Mouse (Mus musculus): ENCODE results near the gene Olfr1535. TPM values are rescaled to one million over a fixed set of nuclear protein-coding genes. Genes with fewer than 3 reads are reported as not detected.

Olfr1535 gene
- polyA plus RNA-seq, 1 experiment from 2014 or later: not detected

GRCm38 (mm10) chr13:21530781-21531201, 28.9 kb downstream of the Olfr1535 start, which contains the start of gene Zkscan8:
Zkscan8 (minus strand) TSS chr13:21531120.
- peak; percentile 31; the same call in 1 of the 2 replicates for TF ChIP-seq CTCF (IDR thresholded peaks at IDR 0.05; ENCODE audit: low read depth)
- under 1% methylated on average over 39 of the region's 39 CpGs for WGBS
- peak; percentile 97 for ATAC-seq
- no peaks in the 10 kb centered on the region for H3K27me3 ChIP-seq (replicated peaks; ENCODE audit: control insufficient read depth, insufficient read depth, low read length)
- H3K27ac ChIP-seq (ENCODE audit: low read depth, low read length): peak within 1 kb of the TSS; percentile 86
- H3K36me3 ChIP-seq (ENCODE audit: control insufficient read depth, insufficient read depth): peaks cover 7% of the 10 kb centered on the region
- no peaks in the 10 kb centered on the region for H3K9me3 ChIP-seq (ENCODE audit: control insufficient read depth)
- H3K4me2 ChIP-seq (replicated peaks; ENCODE audit: low read depth): peak within 1 kb of the TSS; percentile 73
- H3K4me3 ChIP-seq (ENCODE audit: low read depth, low read length): peak within 1 kb of the TSS; percentile 88
- H3K4me1 ChIP-seq (replicated peaks; ENCODE audit: control insufficient read depth, insufficient read depth, low read length): no peaks in the 10 kb centered on the region
- peak within 1 kb of the TSS; percentile 96 for H3K9ac ChIP-seq (ENCODE audit: low read depth, low read length)

GRCm38 (mm10) chr13:21530136-21530535, 29.6 kb downstream of the Olfr1535 start:
- no peak overlapping the region for H3K9ac ChIP-seq (ENCODE audit: low read depth, low read length)

GRCm38 (mm10) chr13:21506221-21506649, 53.5 kb downstream of the Olfr1535 start:
- H3K9me3 ChIP-seq (ENCODE audit: control insufficient read depth): no peaks in the 10 kb centered on the region
- TF ChIP-seq CTCF (IDR thresholded peaks at IDR 0.05; ENCODE audit: low read depth): no peak
- peak overlapping the region; percentile 58 for H3K4me3 ChIP-seq (ENCODE audit: low read depth, low read length)
- no peaks in the 10 kb centered on the region for H3K4me1 ChIP-seq (replicated peaks; ENCODE audit: control insufficient read depth, insufficient read depth, low read length)
- no peaks in the 10 kb centered on the region for H3K27me3 ChIP-seq (replicated peaks; ENCODE audit: control insufficient read depth, insufficient read depth, low read length)
- H3K36me3 ChIP-seq (ENCODE audit: control insufficient read depth, insufficient read depth): no peaks in the 10 kb centered on the region
- peak overlapping the region; percentile 55; the same call in 1 of the 2 replicates for H3K27ac ChIP-seq (ENCODE audit: low read depth, low read length)
- peak overlapping the region; percentile 40 for H3K4me2 ChIP-seq (replicated peaks; ENCODE audit: low read depth)
- 0% methylated on average over 21 of the region's 21 CpGs for WGBS
- H3K9ac ChIP-seq (ENCODE audit: low read depth, low read length): peak overlapping the region; percentile 41; the same call in 1 of the 2 replicates
- ATAC-seq: peak; percentile 98

More at GRCm38 (mm10) chr13:21530136-21530535, 29.6 kb downstream of the Olfr1535 start:
- Histone ChIP-seq H3K4me3 (ENCODE audit: low read depth, low read length) (peak overlapping the region; percentile 88), H3K36me3 (ENCODE audit: control insufficient read depth, insufficient read depth) (peaks cover 9% of the 10 kb centered on the region), H3K27me3 (replicated peaks; ENCODE audit: control insufficient read depth, insufficient read depth, low read length) (no peaks in the 10 kb centered on the region), H3K4me2 (replicated peaks; ENCODE audit: low read depth) (peak overlapping the region; percentile 73), H3K4me1 (replicated peaks; ENCODE audit: control insufficient read depth, insufficient read depth, low read length) (no peaks in the 10 kb centered on the region), H3K9me3 (ENCODE audit: control insufficient read depth) (no peaks in the 10 kb centered on the region), H3K27ac (ENCODE audit: low read depth, low read length) (no peak overlapping the region)
- TF ChIP-seq CTCF (IDR thresholded peaks at IDR 0.05; ENCODE audit: low read depth): no peak
- ATAC-seq: no peak
- WGBS: 40% methylated on average over 7 of the region's 7 CpGs

Other genes starting within 250 kb of the Olfr1535 start
- not detected in 2 replicates for gene Gpx6, start 247.8 kb downstream of the Olfr1535 start, polyA plus RNA-seq (2015; fragmentation: Nextera tagmentation; extraction: Ambion mirVana)
- gene Olfr1367, start 213.0 kb downstream of the Olfr1535 start, polyA plus RNA-seq (2015; fragmentation: Nextera tagmentation; extraction: Ambion mirVana): not detected in 2 replicates
- 3.5 and 3.9 TPM in 2 replicates for gene Zscan12, start 197.1 kb downstream of the Olfr1535 start, polyA plus RNA-seq (2015; fragmentation: Nextera tagmentation; extraction: Ambion mirVana)
- 37.1 and 40.6 TPM in 2 replicates for gene Zkscan3, start 157.1 kb downstream of the Olfr1535 start, polyA plus RNA-seq (2015; fragmentation: Nextera tagmentation; extraction: Ambion mirVana)
- 0.47 and 0.60 TPM in 2 replicates for gene Pgbd1, start 118.8 kb downstream of the Olfr1535 start, polyA plus RNA-seq (2015; fragmentation: Nextera tagmentation; extraction: Ambion mirVana)
- gene Zscan26, start 106.2 kb downstream of the Olfr1535 start, polyA plus RNA-seq (2015; fragmentation: Nextera tagmentation; extraction: Ambion mirVana): 11.4 and 14.7 TPM in 2 replicates
- 2.1 and 2.7 TPM in 2 replicates for gene Nkapl, start 91.4 kb downstream of the Olfr1535 start, polyA plus RNA-seq (2015; fragmentation: Nextera tagmentation; extraction: Ambion mirVana)
- 1.4 and 2.3 TPM in 2 replicates for gene Zkscan4, start 81.0 kb downstream of the Olfr1535 start, polyA plus RNA-seq (2015; fragmentation: Nextera tagmentation; extraction: Ambion mirVana)
- not detected in 2 replicates for gene Gm10065, start 80.5 kb downstream of the Olfr1535 start, polyA plus RNA-seq (2015; fragmentation: Nextera tagmentation; extraction: Ambion mirVana)
- 0.12 and 0.30 TPM in 2 replicates for gene AK157302, start 64.7 kb downstream of the Olfr1535 start, polyA plus RNA-seq (2015; fragmentation: Nextera tagmentation; extraction: Ambion mirVana)
- 14.1 and 19.3 TPM in 2 replicates for gene Gm11273, start 58.5 kb downstream of the Olfr1535 start, polyA plus RNA-seq (2015; fragmentation: Nextera tagmentation; extraction: Ambion mirVana)
- gene Zkscan8, start 28.8 kb downstream of the Olfr1535 start, polyA plus RNA-seq (2015; fragmentation: Nextera tagmentation; extraction: Ambion mirVana): 1.6 and 2.0 TPM in 2 replicates
- gene Olfr1366, start 17.1 kb downstream of the Olfr1535 start, polyA plus RNA-seq (2015; fragmentation: Nextera tagmentation; extraction: Ambion mirVana): 0.14 TPM in 1 of 2 replicates, not detected in the other
- not detected in 2 replicates for gene Olfr1364, start 21.9 kb upstream of the Olfr1535 start, polyA plus RNA-seq (2015; fragmentation: Nextera tagmentation; extraction: Ambion mirVana)
- gene Olfr1362, start 54.1 kb upstream of the Olfr1535 start, polyA plus RNA-seq (2015; fragmentation: Nextera tagmentation; extraction: Ambion mirVana): not detected in 2 replicates
- gene Olfr11, start 82.6 kb upstream of the Olfr1535 start, polyA plus RNA-seq (2015; fragmentation: Nextera tagmentation; extraction: Ambion mirVana): 0.04 TPM in 1 of 2 replicates, not detected in the other
- gene Olfr1361, start 103.5 kb upstream of the Olfr1535 start, polyA plus RNA-seq (2015; fragmentation: Nextera tagmentation; extraction: Ambion mirVana): not detected in 2 replicates
- not detected in 2 replicates for gene Olfr1360, start 117.5 kb upstream of the Olfr1535 start, polyA plus RNA-seq (2015; fragmentation: Nextera tagmentation; extraction: Ambion mirVana)
- not detected in 2 replicates for gene Olfr1359, start 138.2 kb upstream of the Olfr1535 start, polyA plus RNA-seq (2015; fragmentation: Nextera tagmentation; extraction: Ambion mirVana)
- 1.9 TPM in 1 of 2 replicates, not detected in the other for gene Hist1h2bl, start 156.2 kb upstream of the Olfr1535 start, polyA plus RNA-seq (2015; fragmentation: Nextera tagmentation; extraction: Ambion mirVana)
- 6.1 and 12.0 TPM in 2 replicates for gene Hist1h2ai, start 156.5 kb upstream of the Olfr1535 start, polyA plus RNA-seq (2015; fragmentation: Nextera tagmentation; extraction: Ambion mirVana)
- 2.4 and 2.9 TPM in 2 replicates for gene Hist1h3h, start 157.8 kb upstream of the Olfr1535 start, polyA plus RNA-seq (2015; fragmentation: Nextera tagmentation; extraction: Ambion mirVana)
- 0.51 and 0.76 TPM in 2 replicates for gene Hist1h2bm, start 162.2 kb upstream of the Olfr1535 start, polyA plus RNA-seq (2015; fragmentation: Nextera tagmentation; extraction: Ambion mirVana)
- gene Hist1h4j, start 175.2 kb upstream of the Olfr1535 start, polyA plus RNA-seq (2015; fragmentation: Nextera tagmentation; extraction: Ambion mirVana): 0.40 and 0.42 TPM in 2 replicates
- 1.4 and 2.1 TPM in 2 replicates for gene Hist1h4k, start 190.6 kb upstream of the Olfr1535 start, polyA plus RNA-seq (2015; fragmentation: Nextera tagmentation; extraction: Ambion mirVana)
- gene Hist1h2ak, start 193.9 kb upstream of the Olfr1535 start, polyA plus RNA-seq (2015; fragmentation: Nextera tagmentation; extraction: Ambion mirVana): 5.0 and 9.5 TPM in 2 replicates
- 1.1 TPM in 2 replicates for gene Hist1h2bn, start 194.2 kb upstream of the Olfr1535 start, polyA plus RNA-seq (2015; fragmentation: Nextera tagmentation; extraction: Ambion mirVana)
- 7.3 and 8.1 TPM in 2 replicates for gene Hist1h1b, start 220.7 kb upstream of the Olfr1535 start, polyA plus RNA-seq (2015; fragmentation: Nextera tagmentation; extraction: Ambion mirVana)
- 34.1 and 39.6 TPM in 2 replicates for gene Hist1h3i, start 223.5 kb upstream of the Olfr1535 start, polyA plus RNA-seq (2015; fragmentation: Nextera tagmentation; extraction: Ambion mirVana)
- 1.5 and 3.2 TPM in 2 replicates for gene Hist1h2an, start 227.3 kb upstream of the Olfr1535 start, polyA plus RNA-seq (2015; fragmentation: Nextera tagmentation; extraction: Ambion mirVana)
- gene Hist1h2bp, start 227.6 kb upstream of the Olfr1535 start, polyA plus RNA-seq (2015; fragmentation: Nextera tagmentation; extraction: Ambion mirVana): 0.41 and 1.5 TPM in 2 replicates

All from intestine, postnatal 0 days (tissue).